Mouse (Mus musculus): ENCODE measurements at regions not wholly inside any gene's neighbourhood (a gene's known extent, or its start where the extent isn't known, plus 50 kb on each side); places are given as distances from the start of the nearest gene placed in this dataset.

- DNase-seq (ENCODE audit: low spot score) (peak; percentile 49), ATAC-seq (ENCODE audit: low FRiP score) (0 out of 2 replicates have a peak, but pooled peaks have one; percentile 49)
- no peaks in the 10 kb centered on the region for H3K27me3 ChIP-seq (ENCODE audit: insufficient read depth, low read length)
- no peaks in the 10 kb centered on the region; the same call in 1 of the 2 replicates for H3K4me1 ChIP-seq (ENCODE audit: insufficient read depth, low read length)
- no peak overlapping the region for H3K4me3 ChIP-seq (ENCODE audit: low read depth, low read length)
- WGBS, result 52% methylated on average over 1 of the region's 1 CpGs
- no peak overlapping the region for H3K9ac ChIP-seq (replicated peaks; ENCODE audit: low read length, poor library complexity, severe bottlenecking)
- H3K27ac ChIP-seq (ENCODE audit: low read depth, low read length), result no peak overlapping the region
- no peak for TF ChIP-seq CTCF (IDR thresholded peaks at IDR 0.05)
- H3K4me2 ChIP-seq (ENCODE audit: low read depth, low read length, poor library complexity, severe bottlenecking), result no peak overlapping the region
- no peaks in the 10 kb centered on the region for H3K9me3 ChIP-seq (ENCODE audit: low read length)
- H3K36me3 ChIP-seq (ENCODE audit: insufficient read depth, low read length), result no peaks in the 10 kb centered on the region
These were observed 320.0 kb upstream of the Dcn start for GRCm38 (mm10) chr10:97159396-97159760.

GRCm38 (mm10) chr10:97159831-97160575, 319.4 kb upstream of the Dcn start:
- Histone ChIP-seq H3K4me2 (ENCODE audit: low read depth, low read length, poor library complexity, severe bottlenecking) (no peak overlapping the region), H3K4me1 (ENCODE audit: insufficient read depth, low read length) (no peaks in the 10 kb centered on the region; the same call in 1 of the 2 replicates), H3K9me3 (ENCODE audit: low read length) (no peaks in the 10 kb centered on the region), H3K27ac (ENCODE audit: low read depth, low read length) (no peak overlapping the region), H3K36me3 (ENCODE audit: insufficient read depth, low read length) (no peaks in the 10 kb centered on the region), H3K9ac (replicated peaks; ENCODE audit: low read length, poor library complexity, severe bottlenecking) (no peak overlapping the region), H3K27me3 (ENCODE audit: insufficient read depth, low read length) (no peaks in the 10 kb centered on the region), H3K4me3 (ENCODE audit: low read depth, low read length) (no peak overlapping the region)
- DNase-seq (ENCODE audit: low spot score) (peak; percentile 79), ATAC-seq (ENCODE audit: low FRiP score) (no peak)
- 50% methylated on average over 10 of the region's 10 CpGs for WGBS
- peak; percentile 90 for TF ChIP-seq CTCF (IDR thresholded peaks at IDR 0.05)

- 50% methylated on average over 2 of the region's 2 CpGs for WGBS
- H3K9ac ChIP-seq (replicated peaks; ENCODE audit: low read length, poor library complexity, severe bottlenecking), result no peak overlapping the region
- no peak for DNase-seq (ENCODE audit: low spot score)
These were observed 318.5 kb upstream of the Dcn start for GRCm38 (mm10) chr10:97160892-97161291.

GRCm38 (mm10) chr10:97178468-97178867, 300.9 kb upstream of the Dcn start:
- Histone ChIP-seq H3K9ac (replicated peaks; ENCODE audit: low read length, poor library complexity, severe bottlenecking) (no peak overlapping the region), H3K27ac (ENCODE audit: low read depth, low read length) (no peak overlapping the region), H3K4me1 (ENCODE audit: insufficient read depth, low read length) (no peaks in the 10 kb centered on the region), H3K9me3 (ENCODE audit: low read length) (no peaks in the 10 kb centered on the region), H3K4me3 (ENCODE audit: low read depth, low read length) (no peak overlapping the region), H3K36me3 (ENCODE audit: insufficient read depth, low read length) (no peaks in the 10 kb centered on the region), H3K4me2 (ENCODE audit: low read depth, low read length, poor library complexity, severe bottlenecking) (no peak overlapping the region), H3K27me3 (ENCODE audit: insufficient read depth, low read length) (no peaks in the 10 kb centered on the region)
- no peak for TF ChIP-seq CTCF (IDR thresholded peaks at IDR 0.05)
- DNase-seq (ENCODE audit: low spot score) (peak; percentile 8), ATAC-seq (ENCODE audit: low FRiP score) (no peak)
- WGBS, result 48% methylated on average over 3 of the region's 3 CpGs

More at GRCm38 (mm10) chr10:97160892-97161291, 318.5 kb upstream of the Dcn start:
- Histone ChIP-seq H3K27ac (ENCODE audit: low read depth, low read length) (no peak overlapping the region), H3K4me2 (ENCODE audit: low read depth, low read length, poor library complexity, severe bottlenecking) (no peak overlapping the region), H3K4me1 (ENCODE audit: insufficient read depth, low read length) (no peaks in the 10 kb centered on the region; the same call in 1 of the 2 replicates), H3K4me3 (ENCODE audit: low read depth, low read length) (no peak overlapping the region), H3K36me3 (ENCODE audit: insufficient read depth, low read length) (no peaks in the 10 kb centered on the region), H3K27me3 (ENCODE audit: insufficient read depth, low read length) (no peaks in the 10 kb centered on the region), H3K9me3 (ENCODE audit: low read length) (no peaks in the 10 kb centered on the region)
- no peak for ATAC-seq (ENCODE audit: low FRiP score)
- TF ChIP-seq CTCF (IDR thresholded peaks at IDR 0.05), result no peak

- Histone ChIP-seq H3K4me1 (ENCODE audit: insufficient read depth, low read length) (no peaks in the 10 kb centered on the region), H3K36me3 (ENCODE audit: insufficient read depth, low read length) (no peaks in the 10 kb centered on the region), H3K9me3 (ENCODE audit: low read length) (no peaks in the 10 kb centered on the region), H3K4me2 (ENCODE audit: low read depth, low read length, poor library complexity, severe bottlenecking) (no peak overlapping the region), H3K9ac (replicated peaks; ENCODE audit: low read length, poor library complexity, severe bottlenecking) (no peak overlapping the region), H3K27me3 (ENCODE audit: insufficient read depth, low read length) (no peaks in the 10 kb centered on the region), H3K4me3 (ENCODE audit: low read depth, low read length) (no peak overlapping the region), H3K27ac (ENCODE audit: low read depth, low read length) (no peak overlapping the region)
- no peak for TF ChIP-seq CTCF (IDR thresholded peaks at IDR 0.05)
- ATAC-seq (ENCODE audit: low FRiP score) (no peak), DNase-seq (ENCODE audit: low spot score) (no peak)
These were observed 289.7 kb upstream of the Dcn start for GRCm38 (mm10) chr10:97189696-97190095.

- Histone ChIP-seq H3K4me1 (ENCODE audit: insufficient read depth, low read length) (no peaks in the 10 kb centered on the region), H3K9me3 (ENCODE audit: low read length) (no peaks in the 10 kb centered on the region), H3K4me2 (ENCODE audit: low read depth, low read length, poor library complexity, severe bottlenecking) (no peak overlapping the region), H3K27ac (ENCODE audit: low read depth, low read length) (no peak overlapping the region), H3K36me3 (ENCODE audit: insufficient read depth, low read length) (no peaks in the 10 kb centered on the region), H3K9ac (replicated peaks; ENCODE audit: low read length, poor library complexity, severe bottlenecking) (no peak overlapping the region), H3K4me3 (ENCODE audit: low read depth, low read length) (no peak overlapping the region), H3K27me3 (ENCODE audit: insufficient read depth, low read length) (no peaks in the 10 kb centered on the region)
- ATAC-seq (ENCODE audit: low FRiP score) (no peak), DNase-seq (ENCODE audit: low spot score) (peak; percentile 54)
- no peak for TF ChIP-seq CTCF (IDR thresholded peaks at IDR 0.05)
- WGBS, result 36% methylated on average over 4 of the region's 4 CpGs
These were observed 268.1 kb upstream of the Dcn start for GRCm38 (mm10) chr10:97211238-97211695.

Measured in midbrain, postnatal 0 days (tissue).